Mouse (Mus musculus) heart, embryonic 16.5 days (tissue): ENCODE results near the gene Hacd1. TPM values are rescaled to one million over a fixed set of nuclear protein-coding genes. Genes with fewer than 3 reads are reported as not detected.

Source experiments
- ATAC-seq: fragments of 200-750 bp; cut with Nextera tagmentation; replicated peaks from 2 replicates; pipeline ENCODE4 v1.8.0; 2017; ENCODE audit warnings: moderate number of reproducible peaks; ENCODE audit not compliant: insufficient read depth, low FRiP score; ENCODE audit errors: extremely low read depth
- H3K27ac ChIP-seq: fragments of 300-500 bp; sonication (generic); 2 replicates; pipeline ENCODE4 v1.5.1; 2014; ENCODE audit warnings: mild to moderate bottlenecking, low read length, control low read depth, moderate library complexity
- H3K27me3 ChIP-seq: fragments of 300-500 bp; sonication (generic); 2 replicates; pipeline ENCODE4 v1.6.1; 2014; ENCODE audit warnings: low read length, mixed read lengths; ENCODE audit not compliant: control insufficient read depth, insufficient read depth
- H3K36me3 ChIP-seq: fragments of 300-500 bp; sonication (generic); 2 replicates; pipeline ENCODE4 v1.6.1; 2014; ENCODE audit not compliant: control insufficient read depth, insufficient read depth
- H3K4me1 ChIP-seq: fragments of 300-500 bp; sonication (generic); 2 replicates; pipeline ENCODE4 v1.6.1; 2014; ENCODE audit warnings: low read length, mixed read lengths; ENCODE audit not compliant: control insufficient read depth, insufficient read depth
- H3K4me2 ChIP-seq: fragments of 300-500 bp; sonication (generic); 2 replicates; pipeline ENCODE4 v1.6.1; 2014; ENCODE audit warnings: low read depth, mild to moderate bottlenecking, control low read depth, low read length
- H3K4me3 ChIP-seq: fragments of 300-500 bp; sonication (generic); 2 replicates; pipeline ENCODE4 v1.5.1; 2014; ENCODE audit warnings: mild to moderate bottlenecking, control low read depth, low read length
- H3K9ac ChIP-seq: fragments of 300-500 bp; sonication (generic); 2 replicates; pipeline ENCODE4 v1.6.1; 2014; ENCODE audit warnings: low read length, control low read depth
- H3K9me3 ChIP-seq: fragments of 300-500 bp; sonication (generic); replicated peaks from 2 replicates; pipeline ENCODE4 v1.6.1; 2016; ENCODE audit warnings: low read length; ENCODE audit not compliant: control insufficient read depth
- WGBS: fragments of 180-500 bp; shearing (Covaris S2); extraction: QIAGEN DNeasy Blood & Tissue Kit; methylation state at CpG from one replicate; pipeline ENCODE4 v1.1.7; 2014; 5-methylcytosine and 5-hydroxymethylcytosine counted together
- polyA plus RNA-seq: library from polyadenylated mRNA; unstranded; fragments of >200 nt; fragmentation: Nextera tagmentation; extraction: Ambion mirVana; gene quantifications from 2 replicates; pipeline ENCODE4 v1.2.1, GENCODE M21; 2015

Gene Hacd1
- polyA plus RNA-seq, 1 experiment from 2014 or later: 249 TPM

DNA sequence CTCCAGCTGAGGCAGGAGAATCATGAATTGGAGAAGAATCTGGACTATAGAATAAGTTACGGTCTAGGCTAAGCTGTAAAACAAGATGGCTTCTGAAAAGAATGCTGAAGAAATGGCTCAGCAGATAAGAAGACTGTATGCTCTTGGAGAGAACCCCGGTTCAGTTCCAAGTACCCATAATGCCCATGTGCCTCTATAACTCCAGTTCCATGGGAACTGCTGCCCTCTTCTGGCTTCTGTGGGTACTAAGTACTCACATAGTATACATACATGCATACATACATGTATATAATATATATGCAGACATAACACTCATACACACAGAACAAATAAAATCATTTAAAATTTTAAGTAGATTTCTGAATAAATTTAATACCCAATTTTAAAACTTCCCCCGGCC is 249.8 kb downstream of the Hacd1 start:
- no peak for ATAC-seq
- 85% methylated on average over 3 of the region's 3 CpGs for WGBS
- H3K36me3 ChIP-seq: no peaks in the 10 kb centered on the region
- H3K4me1 ChIP-seq: no peaks in the 10 kb centered on the region
- H3K27me3 ChIP-seq: no peaks in the 10 kb centered on the region
- H3K9ac ChIP-seq: no peak overlapping the region
- H3K4me2 ChIP-seq: no peak overlapping the region
- no peaks in the 10 kb centered on the region for H3K9me3 ChIP-seq
- no peak overlapping the region for H3K4me3 ChIP-seq
- no peak overlapping the region for H3K27ac ChIP-seq

DNA sequence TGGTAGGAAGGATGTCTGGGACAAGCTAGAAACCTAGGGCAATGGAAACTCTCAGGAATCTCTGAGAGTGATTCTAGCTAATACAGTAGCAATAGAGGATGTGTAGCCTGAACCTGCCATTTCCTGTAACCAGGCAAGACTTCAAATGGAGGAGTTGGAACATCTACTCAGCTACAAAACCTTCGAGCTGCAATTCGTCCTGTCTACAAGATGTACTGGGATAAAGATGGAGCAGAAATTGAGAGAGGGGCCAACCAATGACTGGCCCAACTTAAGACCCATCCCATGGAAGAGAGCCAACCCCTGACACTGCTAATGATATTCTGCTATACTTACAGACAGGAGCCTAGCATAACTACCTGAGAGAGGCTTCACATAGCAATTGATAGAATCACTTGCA is 255.3 kb downstream of the Hacd1 start:
- ATAC-seq: no peak
- Histone ChIP-seq H3K9me3 (no peaks in the 10 kb centered on the region), H3K27me3 (no peaks in the 10 kb centered on the region), H3K4me3 (no peak overlapping the region), H3K9ac (no peak overlapping the region), H3K27ac (no peak overlapping the region), H3K4me2 (no peak overlapping the region), H3K4me1 (no peaks in the 10 kb centered on the region), H3K36me3 (no peaks in the 10 kb centered on the region)
- 84% methylated on average over 2 of the region's 2 CpGs for WGBS

Other genes starting within 250 kb of the Hacd1 start
- gene Stam, start 18.0 kb upstream of the Hacd1 start, polyA plus RNA-seq: 51.9 and 56.9 TPM in 2 replicates
- 0.04 and 0.20 TPM in 2 replicates for gene Tmem236, start 118.4 kb upstream of the Hacd1 start, polyA plus RNA-seq
- 4.1 and 4.9 TPM in 2 replicates for gene Mrc1, start 173.3 kb upstream of the Hacd1 start, polyA plus RNA-seq